Mouse (Mus musculus) megakaryocyte-erythroid progenitor cell, adult 5-6 weeks (primary cell): ENCODE results near the gene Homer2. TPM values are rescaled to one million over a fixed set of nuclear protein-coding genes. Genes with fewer than 3 reads are reported as not detected.

Experiments
- ATAC-seq: replicated peaks from 2 replicates; pipeline ENCODE4 v1.8.0; 2016; ENCODE audit warnings: mild to moderate bottlenecking, inconsistent platforms; ENCODE audit not compliant: severe bottlenecking, poor library complexity, low FRiP score, low TSS enrichment
- total RNA-seq, 2 experiments: library from RNA; stranded (forward) in 1 of 2; stranded (reverse) in 1 of 2; fragments of 200-1000, 215-1000 nt in 1 of 2; fragments of >200 nt in 1 of 2; fragmentation: Nextera tagmentation in 1 of 2; gene quantifications; 2 replicates each; pipeline ENCODE4 v1.2.3; 2014 to 2017

Gene Homer2
- total RNA-seq (2014; fragmentation: Nextera tagmentation) (0.33 and 3.3 TPM in 2 replicates), total RNA-seq (2017) (1.4 and 3.4 TPM in 2 replicates)

DNA sequence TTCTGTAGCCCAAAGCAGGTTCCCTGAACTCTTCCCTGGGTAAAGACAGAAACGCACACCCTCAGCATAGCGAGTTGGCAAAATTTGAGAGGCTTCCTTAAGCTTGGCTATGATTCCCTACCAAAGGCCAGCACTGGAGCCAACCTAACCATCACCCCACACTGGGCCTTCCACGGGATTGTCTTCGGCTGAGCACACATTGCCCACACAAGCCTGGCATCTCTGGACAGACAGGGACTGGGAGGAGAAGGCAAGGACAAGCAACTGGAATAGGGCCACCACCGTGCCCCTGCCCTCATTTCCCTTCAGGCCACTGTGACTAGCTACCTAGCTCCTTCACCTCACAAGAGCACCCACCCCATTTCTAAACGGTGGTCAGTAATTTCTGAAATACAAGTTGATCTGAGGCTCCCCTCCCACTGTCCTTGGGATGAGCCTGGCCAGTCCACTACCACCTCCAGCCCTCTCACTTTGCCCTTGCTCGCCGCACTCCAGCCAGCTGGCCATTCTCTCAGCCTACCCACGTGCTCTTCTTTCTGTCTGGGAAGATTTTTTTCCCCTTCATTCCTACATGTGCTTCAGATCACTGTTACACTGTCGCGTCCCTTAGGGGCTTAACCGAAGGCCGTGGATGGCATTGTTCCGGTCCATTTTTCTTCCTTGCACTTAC lies at the start of gene Homer2:
TSS of gene Homer2 (minus strand) at position 57 of the 670 bp plus-strand sequence.
- ATAC-seq: no peak

DNA sequence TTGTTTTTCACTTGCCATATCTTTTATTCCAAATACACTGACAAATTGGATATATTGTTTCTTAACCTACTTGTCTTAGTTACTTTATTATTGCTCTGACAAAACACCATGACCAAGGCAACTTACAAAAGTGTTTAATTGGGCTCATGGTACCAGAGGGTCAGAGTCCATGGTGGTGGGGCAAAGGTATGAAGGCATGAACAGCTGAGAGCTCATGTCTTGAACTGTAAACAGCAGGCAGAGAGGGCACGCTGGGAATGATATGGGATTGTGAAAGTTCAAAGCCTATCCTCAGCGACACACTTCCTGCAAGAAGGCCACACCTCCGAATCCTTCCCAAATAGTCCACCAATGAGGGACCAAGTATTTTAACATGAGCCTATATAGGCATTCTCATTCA lies 40.6 kb upstream of the Homer2 start:
- no peak for ATAC-seq

DNA sequence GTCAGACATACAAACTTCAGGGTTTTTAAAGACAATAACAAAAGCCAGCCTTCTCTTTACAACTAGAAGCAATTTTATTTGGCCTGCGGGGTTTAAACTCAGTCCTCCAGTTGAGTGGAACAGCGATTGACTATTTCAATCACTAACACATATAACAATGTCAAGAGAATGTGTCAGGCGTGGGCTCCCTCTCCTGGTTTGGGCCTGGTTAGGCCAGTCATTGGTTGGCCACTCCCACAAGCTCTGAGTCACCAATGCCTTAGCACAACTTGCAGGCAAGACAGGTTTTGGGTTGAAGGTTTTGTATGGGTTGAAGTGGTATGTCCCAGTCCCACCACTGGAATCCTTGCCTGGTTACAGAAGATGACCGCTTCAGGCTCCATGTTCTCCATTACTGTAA lies 36.8 kb upstream of the Homer2 start:
- ATAC-seq: peak; percentile 90

DNA sequence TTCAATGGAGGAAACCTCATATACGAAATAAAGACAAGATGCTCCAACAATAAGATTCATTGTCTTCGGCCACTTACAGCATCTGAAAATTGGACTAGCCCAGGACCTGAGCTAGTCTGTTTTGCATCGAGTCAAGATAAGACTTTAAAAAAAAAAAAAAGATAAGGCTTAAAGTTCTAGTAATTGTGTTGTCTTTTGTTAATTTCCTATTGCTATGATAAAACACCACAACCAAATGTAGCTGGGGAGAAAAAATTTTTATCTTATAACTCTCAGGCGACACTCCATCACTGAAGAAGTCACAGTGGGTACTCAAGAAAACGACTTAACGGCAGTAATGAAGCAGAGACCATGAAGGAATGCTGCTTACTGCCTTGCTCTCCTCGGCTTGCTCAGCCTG lies 32.7 kb upstream of the Homer2 start:
- ATAC-seq: no peak

DNA sequence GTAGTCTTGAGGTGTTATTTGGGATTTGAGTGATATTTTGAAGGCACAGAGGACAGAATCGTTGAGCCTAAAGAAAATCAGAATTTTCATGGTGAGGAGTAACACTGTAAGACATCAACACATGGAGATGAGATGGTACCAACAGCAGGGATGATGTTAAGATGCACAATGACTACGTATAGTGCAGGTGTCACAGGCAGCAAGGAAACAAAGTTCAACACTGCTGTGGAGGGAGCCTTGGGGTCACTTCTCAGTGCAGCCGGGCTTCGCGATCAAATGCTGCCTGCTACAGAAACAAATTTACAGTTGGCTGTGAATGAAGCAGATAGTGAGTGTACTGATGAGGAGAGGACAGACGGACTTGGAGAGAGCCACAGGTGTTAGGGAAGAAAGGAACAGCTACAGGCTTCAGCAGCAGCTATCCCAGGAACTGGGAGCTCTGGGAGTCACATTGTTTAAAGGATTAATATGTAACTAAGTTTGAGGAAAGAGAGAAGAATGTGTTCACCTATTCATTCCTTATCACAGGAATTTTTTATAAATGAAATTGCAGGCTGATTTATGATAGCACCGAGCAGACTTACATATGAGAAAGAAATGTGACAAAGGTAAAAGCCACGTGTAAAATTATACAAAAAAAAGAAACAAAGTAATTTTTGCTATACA lies 31.5 kb upstream of the Homer2 start:
- no peak for ATAC-seq

DNA sequence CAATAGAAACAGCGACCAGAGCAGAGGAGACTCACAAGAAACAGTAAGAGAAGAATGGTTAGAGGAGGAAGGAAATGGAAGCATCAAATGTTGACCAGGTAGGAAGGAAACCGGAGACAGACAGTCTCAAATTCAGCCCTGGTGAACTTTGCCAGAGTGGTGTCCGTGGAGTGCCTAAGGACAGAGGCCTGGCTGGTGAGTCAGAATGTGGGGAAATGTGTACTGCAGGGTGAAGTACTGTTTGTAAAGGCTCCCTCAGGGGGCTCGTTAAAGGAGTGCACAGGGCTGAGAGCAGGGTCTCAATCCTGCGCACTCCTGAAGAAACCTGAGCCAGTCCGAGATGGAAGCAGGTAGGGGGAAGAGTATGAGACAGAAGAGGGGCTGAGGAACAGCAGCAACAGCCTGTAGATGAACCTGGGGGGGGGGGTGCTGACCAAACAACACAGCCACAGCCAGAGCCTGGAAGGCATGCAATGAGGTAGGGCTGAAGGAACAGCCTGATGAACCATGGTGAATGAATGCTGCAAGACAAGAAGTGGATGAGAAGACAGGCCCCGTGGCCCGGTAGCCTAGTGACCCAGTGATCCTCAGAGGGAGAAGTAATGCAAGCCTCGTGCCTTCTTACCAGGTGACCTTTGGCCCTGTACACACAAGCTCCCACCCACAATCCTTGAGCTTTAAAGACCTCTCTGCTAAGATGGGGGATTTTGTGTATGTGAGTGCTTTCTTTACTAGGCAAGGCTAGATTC lies 28.1 kb upstream of the Homer2 start:
- no peak for ATAC-seq

DNA sequence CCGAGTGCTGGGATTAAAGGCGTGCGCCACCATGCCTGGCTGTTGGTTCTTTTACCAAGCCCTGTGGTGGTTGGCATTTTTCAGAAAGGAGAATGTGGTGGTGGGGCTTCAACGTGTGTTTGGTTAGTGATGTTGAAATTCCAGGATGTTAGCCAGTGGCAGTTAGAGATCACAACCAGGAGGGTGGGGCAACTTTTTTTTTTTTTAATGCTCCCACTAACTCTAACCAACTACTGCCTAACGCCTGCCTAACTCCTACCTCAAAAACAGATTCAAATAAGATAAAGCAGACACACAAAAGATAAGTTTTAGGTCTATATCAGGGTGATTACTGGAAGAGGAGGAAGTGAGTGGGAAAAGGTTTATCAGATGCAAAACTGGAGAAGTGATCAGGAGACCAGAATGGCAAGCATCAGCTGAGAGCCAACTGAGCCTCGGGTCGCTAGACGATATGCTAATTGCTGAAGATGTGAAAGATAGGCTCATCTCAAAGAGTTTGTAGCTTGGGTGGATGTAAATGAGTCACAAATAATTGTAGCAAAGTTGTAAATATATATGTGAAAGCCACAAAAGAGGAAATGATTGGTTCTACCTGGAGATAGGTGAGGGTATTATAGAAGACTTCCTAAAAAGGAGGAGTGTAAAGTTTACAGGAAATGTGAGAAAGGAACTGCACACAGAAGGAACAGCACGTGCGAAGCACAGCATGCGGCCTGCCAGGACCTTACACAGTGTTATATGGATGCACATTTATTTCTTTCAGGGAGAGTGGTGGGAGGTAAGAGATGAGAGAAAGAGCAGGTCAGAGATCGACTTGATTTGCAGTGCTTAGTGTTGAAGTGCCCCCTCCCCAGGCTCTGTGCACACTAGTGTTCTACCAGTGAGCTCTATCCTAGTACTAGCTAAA lies 25.1 kb upstream of the Homer2 start:
- ATAC-seq: no peak

DNA sequence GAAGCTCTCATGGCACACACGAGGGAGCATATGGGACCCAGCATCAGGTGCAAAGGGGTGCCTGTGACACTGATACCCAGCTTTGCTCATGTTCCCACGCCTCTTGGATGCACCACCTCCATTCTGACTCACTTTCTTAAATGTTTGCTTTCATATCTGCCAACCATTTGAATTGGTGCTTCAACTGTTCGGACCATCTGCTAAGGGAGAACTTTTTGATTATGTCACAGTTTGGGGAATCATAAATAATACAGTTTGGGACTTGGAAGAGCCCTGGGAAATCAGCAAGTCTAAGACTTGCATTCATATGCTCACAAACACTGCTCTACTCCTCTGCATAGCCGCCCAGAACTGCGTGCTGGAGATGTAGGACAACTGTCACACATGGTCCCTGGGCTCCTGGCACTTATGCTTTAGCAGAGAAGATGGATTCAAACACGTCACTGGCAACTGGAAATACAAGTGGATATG lies 23.9 kb upstream of the Homer2 start:
- no peak for ATAC-seq

DNA sequence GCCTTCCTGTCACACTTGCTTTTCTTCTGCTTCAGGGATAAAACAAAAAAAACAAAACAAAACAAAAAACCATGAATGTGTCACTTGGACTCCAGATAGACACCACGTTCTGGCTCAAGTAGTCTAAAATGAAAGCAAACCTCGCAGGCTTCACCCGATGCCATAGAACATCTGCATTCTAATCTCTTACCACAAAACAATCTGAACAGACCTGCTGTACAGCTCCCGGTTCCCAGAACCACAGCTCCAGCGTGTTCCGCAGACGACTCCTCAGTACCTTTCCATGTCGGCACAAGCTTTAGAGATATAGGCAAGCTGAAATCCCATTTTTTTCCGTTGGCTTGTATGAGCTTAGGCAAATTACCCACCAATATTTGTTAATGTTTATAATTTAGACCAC lies 22.5 kb upstream of the Homer2 start:
- peak; percentile 75 for ATAC-seq

DNA sequence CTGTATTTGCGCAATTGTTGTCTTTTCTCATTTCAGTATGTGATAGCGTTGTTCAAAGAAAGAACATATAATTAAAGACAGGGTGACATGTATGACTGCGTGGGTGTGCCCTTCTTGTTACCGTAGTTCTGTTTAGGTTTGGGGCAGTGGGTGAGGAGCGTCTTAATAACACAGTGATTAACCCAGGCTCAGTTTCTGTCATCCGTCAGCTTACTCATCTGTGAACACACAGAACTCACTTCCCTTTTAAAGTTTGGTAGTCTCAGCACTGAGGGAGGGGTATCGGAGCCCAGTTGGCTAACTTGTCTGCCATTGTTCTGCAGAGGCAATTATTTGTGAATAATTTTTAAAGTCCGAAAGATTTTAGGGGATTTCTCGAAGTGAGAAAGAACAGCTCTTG lies 20.4 kb upstream of the Homer2 start:
- ATAC-seq: no peak

DNA sequence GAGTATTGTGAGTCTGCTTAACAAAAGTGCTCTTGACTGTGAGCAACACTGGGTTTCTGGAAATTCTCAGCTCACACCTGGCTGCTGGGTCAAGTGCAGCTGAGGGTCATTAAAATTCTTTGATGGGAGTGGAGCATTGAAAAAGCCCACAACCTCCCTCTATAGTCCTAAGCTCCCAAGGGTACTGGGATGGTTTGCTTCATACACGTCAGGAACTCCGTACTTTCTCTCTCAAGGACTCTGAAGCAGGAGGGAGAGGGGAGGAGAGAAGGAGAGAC lies 19.3 kb upstream of the Homer2 start:
- ATAC-seq: no peak

DNA sequence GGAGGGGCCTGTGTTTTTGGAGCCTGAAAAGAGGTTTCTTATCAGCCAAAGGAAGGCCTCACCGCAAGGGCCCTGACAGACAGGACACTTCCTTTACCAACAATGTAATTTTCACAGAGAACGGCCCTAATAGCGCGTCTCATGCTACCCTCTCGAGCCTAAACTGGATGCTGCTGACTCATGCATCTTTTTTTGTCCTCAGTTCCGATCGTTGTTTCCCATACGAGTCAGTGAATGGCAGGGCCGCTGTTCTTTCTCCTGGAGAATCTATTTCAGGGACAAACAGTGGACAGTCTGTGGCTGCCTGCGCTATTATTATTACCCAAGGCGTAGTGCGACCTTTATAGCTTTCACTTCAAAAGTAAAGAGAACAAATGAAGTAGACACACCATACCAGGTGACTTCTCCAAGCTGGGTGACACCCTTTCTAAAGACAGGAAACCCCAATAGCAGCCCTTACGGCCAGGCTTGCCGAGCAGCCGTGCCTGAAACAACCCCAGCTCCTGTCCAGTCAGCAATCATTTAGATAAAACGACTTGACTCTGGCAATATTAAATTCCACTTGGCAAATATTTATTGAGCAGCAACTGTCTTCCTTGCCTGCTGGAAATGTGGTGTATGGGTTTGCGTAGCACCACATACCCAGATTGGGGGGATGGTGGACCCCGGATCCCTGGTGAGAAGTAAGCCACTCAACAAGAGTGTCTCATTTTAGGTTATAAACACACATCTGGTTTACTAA lies 18.8 kb upstream of the Homer2 start:
- ATAC-seq: peak; percentile 74

DNA sequence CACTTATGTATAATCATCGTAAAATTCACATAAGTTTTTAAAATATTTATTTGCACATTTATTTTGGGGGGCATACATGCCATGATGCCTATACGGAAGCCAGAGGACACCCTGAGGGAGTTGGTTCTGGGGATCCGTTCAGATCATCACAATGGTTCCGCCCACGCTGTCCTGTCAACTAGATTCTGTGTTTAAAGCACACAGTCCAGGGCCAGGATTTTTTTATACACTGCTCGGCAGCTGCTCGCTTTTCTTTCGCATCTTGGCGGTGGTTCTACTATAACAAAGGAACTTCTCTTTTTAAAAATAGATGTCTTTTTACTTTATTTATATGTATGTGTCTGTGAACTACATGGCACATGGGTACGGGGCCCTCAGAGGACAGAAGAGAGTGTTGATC lies 16.5 kb upstream of the Homer2 start:
- ATAC-seq: no peak

DNA sequence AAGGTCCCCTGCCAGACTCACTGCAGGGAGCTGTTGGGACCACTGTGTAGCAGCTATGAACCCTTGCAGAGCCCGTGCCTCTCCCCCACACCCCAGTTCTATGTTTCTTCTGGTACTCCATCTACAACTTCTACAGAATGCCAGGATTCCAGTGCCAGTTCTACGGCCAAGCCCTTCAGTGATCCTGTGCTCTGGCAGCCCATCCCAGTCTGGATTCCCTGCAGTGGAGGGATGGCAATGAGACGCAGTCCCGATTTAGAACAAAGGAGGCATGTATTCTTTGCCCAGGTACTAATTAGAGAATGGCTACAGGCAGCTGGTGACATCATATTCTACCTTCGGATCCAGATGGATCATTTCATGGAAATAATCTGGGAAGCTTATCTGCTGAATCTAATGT lies 13.9 kb upstream of the Homer2 start:
- no peak for ATAC-seq

DNA sequence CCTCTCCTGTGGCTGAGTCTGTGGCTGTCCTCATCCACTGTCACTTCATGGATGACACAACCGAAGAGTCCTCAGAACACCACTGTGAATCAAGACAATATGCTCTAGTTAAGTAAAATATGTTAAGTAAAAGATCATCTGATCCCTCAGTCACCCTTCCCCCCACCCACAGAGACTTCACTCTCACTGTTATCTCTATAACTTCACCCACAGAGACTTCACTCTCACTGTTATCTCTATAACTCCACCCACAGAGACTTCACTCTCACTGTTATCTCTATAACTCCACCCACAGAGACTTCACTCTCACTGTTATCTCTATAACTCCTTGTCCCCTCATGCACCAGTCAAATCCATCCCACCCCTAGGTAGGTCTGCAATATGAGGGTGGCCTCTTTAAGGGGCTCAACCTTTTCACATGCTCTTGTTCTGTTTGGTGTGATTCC lies 11.9 kb upstream of the Homer2 start:
- ATAC-seq: peak; percentile 92

DNA sequence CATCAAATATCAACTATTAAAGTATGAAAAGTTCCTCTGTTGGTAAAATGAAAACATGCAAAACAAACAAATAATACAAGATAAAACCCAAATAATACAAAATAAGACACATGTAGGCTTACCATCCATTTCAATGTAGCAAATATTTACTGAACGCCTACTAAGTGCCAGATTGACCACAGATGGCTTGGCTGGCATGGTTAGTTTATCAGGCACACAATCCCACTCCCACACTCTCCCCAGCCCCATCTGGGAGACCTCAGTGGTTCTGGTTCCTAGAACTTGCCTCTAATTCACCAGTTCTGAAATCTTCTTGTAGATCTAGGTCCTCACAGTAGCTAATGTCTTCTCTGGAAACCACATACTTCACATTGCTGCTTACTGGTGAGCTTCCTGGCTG lies 11.3 kb upstream of the Homer2 start:
- no peak for ATAC-seq

DNA sequence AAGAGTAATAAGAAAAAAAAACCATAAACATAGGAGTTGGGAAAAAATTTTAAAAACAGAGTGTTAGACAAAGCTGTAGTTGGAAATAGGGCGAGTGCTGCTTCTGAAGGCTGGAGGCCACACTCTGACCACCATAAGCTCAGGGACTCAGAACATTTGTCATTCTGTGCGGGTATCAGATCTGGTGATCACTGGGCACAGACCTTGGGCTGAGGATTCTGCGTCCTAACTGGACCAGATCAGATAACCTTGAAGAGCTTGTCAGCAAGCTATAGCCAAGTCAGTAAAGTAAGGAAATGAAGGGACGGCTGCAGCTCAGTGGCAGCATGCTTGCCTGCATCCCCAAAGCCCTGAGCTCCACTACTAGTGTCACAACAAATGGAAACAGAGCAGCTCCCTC lies 2.8 kb upstream of the Homer2 start:
- no peak for ATAC-seq

DNA sequence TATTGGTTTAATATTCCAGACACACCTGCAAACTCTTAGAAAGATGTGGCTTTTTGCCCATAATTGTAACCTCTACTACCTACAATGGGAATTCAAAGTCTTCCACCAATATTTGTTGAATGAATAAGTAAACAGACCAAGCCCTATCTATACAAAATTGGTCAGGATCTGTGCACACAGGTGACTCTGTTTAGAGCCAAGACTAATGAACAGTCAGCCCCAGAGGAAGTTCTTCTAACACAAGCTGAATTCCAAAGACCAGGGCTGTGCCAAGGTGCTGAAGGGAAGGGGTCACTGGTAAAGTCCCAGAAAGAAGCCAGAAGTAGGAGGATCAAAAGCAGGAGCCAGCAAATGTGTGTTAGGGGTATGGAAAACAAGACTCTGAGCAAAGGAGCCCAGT lies 838 bp upstream of the Homer2 start:
- ATAC-seq: no peak
